Mouse (Mus musculus): ENCODE measurements around the gene Sub1.

DNA sequence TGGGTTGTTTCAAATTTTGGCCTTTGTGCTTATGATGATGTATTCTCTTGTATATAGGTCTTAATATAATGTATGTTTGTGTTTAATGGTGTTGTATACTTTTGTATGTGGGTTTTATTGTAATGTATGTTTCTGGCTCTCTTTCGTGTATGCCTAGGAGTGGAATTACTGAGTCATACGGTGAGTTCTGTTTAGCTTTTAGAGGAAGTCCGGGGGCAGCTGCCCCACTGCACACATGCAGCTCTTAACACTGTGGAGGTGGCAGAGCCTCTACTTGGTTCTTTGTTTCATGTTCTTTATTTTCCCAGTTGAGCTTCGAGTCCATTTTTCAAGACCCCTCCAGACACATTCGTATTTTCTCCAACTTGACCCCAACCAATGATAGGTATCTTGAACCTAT is 29.2 kb upstream of the Sub1 start:
- TF ChIP-seq CTCF (IDR thresholded peaks at IDR 0.05; ENCODE audit: low read depth) (no peak), EP300 (IDR thresholded peaks at IDR 0.05; ENCODE audit: low read depth) (no peak)
